Mouse (Mus musculus) cerebellum, postnatal 36 days (tissue): Measurements from ENCODE around the gene Snx27.

Source experiments
- DNase-seq, 2 experiments: peaks; one replicate each; pipeline ENCODE4 v3.0.0; 2021 to 2022; ENCODE audit warnings: mixed read lengths in 2 of 2

Snx27 gene

GRCm38 (mm10) chr3:94476301-94477035 is 106.0 kb downstream of the Snx27 start:
- no peak for DNase-seq

GRCm38 (mm10) chr3:94473567-94474232 is 108.8 kb downstream of the Snx27 start:
- DNase-seq, result no peak

DNA sequence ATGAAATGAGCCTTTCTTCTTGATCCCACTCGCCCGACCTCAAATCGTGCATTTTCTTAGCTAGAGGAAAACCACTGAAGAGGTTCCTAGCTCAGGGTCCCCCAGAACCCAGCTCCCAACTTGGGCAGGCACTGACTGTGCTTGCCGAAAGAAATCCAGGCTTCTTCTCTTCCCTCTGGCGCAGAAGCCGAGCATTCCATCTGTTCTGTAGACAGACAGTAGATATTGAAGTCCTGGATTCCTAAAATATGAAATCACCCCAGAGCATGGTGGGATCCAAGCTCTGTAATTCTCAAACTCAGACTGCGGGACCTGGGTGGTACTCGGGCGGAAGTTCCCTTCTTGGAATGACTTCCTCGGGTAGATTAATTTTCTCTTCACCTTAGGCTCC is 109.4 kb downstream of the Snx27 start:
- DNase-seq, result no peak

- DNase-seq, result no peak
Observed at GRCm38 (mm10) chr3:94472447-94473114, 109.9 kb downstream of the Snx27 start.

DNA sequence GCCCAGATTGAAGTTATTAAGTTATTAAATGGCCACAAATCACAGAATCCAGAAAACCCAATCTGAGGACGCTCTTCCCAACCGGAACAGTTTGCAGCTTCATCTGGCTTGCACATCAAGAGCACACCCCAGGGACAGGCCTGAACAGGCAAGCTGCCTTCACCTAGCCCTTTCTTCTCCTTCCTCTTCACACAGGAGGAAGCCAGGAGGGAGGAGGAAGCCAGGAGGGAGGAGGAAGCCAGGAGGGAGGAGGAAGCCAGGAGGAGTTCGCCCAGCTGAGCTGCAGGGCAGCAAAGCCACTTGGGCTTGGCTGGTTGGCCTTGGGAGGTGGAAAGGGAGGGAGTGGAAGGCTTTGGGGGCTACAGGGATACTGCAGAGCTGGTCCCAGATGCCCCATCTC is 113.6 kb downstream of the Snx27 start:
- no peak for DNase-seq

DNA sequence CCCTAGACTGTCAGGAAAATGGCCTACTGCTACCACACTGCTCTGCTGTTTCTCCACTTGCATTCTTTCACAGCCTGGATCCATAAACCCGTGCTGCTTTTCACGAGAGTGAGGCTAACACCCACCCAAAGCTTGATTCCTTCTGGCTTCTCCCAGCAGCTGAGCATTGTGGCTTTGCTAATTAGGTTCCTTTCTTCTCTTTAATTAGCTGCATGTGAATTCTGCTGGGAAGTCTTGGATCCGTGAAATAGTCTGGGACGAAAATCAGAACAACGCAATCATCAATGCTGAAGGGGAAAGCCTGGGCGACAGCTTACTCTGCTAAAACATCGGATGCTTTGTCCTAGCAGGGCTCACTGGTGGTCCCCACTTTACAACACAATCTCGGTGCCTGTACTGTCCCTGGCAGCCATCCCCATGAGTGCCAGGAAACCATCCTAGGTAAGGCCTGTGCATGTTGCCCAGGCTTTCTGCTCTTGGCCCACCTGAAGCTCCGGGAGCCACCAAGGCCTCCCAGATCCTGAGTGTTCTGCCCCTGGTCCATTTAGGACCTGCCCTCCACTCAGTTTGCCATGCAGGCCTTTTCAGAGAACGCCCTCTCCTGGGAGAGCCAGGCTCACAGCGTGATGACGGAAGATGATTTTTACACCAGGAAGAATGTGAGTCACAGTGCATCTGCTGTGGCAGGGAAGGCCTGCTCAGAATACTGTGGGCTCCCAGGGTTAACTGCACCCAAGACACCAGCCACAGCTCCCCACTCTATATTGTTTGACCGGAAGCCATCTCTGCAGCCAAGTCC is 116.7 kb downstream of the Snx27 start:
- no peak for DNase-seq

GRCm38 (mm10) chr3:94463926-94464578 is 118.5 kb downstream of the Snx27 start:
- DNase-seq, result no peak

GRCm38 (mm10) chr3:94459834-94460233 is 122.7 kb downstream of the Snx27 start:
- no peak for DNase-seq

DNA sequence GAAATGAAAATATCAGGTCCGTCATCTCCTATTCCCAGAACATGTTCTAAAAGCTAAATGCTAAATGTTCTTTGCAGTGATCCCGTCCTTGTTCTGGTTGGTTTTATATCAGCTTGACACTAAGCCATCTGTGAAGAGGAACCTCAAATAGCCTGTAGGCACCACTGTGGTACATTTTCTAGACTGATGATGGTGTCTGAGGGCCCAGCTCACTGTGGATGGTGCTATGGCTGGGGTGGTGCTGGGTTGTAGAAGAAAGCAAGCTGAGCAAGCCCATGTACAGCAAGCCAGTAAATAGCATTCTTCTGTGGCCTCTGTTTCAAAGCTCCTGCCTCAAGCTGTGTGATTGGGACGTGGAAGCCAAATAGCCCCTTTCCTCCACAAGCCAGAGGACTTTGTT is 125.5 kb downstream of the Snx27 start:
- no peak for DNase-seq

DNA sequence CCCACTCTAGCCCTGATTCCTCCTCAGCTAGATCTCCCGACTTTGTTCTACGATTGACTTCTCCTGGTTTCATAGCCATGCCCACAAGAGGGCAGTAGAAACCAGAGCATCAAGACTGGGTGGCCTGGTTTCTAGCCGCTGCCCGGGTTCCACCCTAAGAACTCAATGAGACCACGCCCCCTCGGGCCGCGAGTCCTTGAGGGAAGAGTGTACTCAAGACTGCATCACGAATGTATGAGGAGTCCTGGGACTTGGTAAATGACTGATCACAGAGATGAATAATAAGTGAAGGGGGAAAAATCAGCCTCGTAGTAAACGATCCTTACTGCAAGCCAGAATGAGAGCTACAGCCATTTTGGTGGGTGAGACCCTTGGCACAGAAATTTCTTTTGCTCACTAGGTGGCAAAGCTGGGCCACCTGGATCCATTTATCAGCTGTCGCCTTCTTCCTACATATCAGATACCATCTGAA is 126.0 kb downstream of the Snx27 start:
- peak; percentile 77 to 84 for DNase-seq

DNA sequence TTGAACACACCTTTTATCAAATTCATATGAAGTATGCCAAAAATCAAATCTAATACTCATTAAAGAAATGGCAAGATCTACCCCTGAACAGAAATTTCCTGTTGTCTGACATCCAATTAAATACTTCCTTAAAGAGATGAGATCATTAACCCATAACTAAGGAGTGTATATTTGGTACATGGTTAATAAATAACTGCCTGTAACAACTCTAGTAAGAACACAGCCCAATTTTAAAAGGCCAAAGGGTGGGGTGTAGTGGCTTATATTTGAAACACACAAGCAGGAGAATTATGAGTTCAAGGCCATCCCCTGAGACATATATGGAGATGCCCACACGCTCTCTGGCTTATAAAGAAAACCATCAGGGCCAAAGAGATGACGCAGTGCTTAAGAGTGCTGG is 133.1 kb downstream of the Snx27 start:
- no peak for DNase-seq
